Mouse (Mus musculus) right cerebral cortex, adult 2 months (tissue): Measurements from ENCODE around the gene Rnf213.

Experiments used
- DNase-seq, 2 experiments: peaks; one replicate each; pipeline ENCODE4 v3.0.0; 2021 to 2022; ENCODE audit warnings: low spot score in 2 of 2

Rnf213 gene

GRCm38 (mm10) chr11:119435880-119436872 lies 43.3 kb downstream of the Rnf213 start:
- peak; percentile 20 to 21 for DNase-seq

DNA sequence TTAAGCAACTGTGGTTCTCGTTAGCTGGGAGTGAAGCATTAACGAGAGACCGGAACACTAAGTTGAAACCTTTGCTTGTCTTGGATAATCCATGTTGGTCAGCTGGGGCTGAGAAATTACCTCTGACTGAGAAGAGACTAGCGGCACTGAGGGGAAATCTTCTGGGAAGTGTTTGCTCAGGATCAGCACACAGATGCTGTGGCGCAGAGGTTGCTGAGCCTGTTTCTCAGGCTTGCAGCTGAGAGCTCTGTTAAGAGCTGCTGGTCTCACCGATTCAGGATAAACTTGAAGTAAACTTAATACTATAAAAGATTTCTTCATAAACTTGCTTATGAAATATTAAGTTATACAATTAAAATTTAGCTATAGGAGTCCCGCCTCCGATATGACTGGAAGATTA lies 45.9 kb downstream of the Rnf213 start:
- no peak for DNase-seq

- DNase-seq = no peak
Observed at GRCm38 (mm10) chr11:119442199-119442598, 49.3 kb downstream of the Rnf213 start.

DNA sequence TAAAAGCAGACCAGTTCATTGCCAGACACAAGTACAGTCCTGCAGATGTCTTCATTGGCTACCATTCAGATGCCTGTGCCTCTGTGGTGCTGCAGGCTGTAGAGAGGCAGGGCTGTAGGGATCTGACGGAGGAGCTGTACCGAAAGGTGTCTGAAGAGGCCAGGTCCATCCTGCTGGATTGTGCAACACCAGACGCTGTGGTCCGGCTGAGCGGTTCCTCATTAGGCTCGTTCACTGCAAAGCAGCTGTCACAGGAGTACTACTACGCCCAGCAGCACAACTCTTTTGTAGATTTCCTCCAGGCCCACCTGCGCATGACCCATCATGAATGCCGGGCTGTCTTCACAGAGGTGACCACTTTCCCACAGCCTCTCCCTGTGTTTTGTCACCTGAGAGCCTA lies 50.5 kb downstream of the Rnf213 start:
- no peak for DNase-seq

GRCm38 (mm10) chr11:119456097-119456496 lies 63.2 kb downstream of the Rnf213 start:
- DNase-seq = no peak

- DNase-seq = no peak
Observed at GRCm38 (mm10) chr11:119477876-119478275, 85.0 kb downstream of the Rnf213 start.

DNA sequence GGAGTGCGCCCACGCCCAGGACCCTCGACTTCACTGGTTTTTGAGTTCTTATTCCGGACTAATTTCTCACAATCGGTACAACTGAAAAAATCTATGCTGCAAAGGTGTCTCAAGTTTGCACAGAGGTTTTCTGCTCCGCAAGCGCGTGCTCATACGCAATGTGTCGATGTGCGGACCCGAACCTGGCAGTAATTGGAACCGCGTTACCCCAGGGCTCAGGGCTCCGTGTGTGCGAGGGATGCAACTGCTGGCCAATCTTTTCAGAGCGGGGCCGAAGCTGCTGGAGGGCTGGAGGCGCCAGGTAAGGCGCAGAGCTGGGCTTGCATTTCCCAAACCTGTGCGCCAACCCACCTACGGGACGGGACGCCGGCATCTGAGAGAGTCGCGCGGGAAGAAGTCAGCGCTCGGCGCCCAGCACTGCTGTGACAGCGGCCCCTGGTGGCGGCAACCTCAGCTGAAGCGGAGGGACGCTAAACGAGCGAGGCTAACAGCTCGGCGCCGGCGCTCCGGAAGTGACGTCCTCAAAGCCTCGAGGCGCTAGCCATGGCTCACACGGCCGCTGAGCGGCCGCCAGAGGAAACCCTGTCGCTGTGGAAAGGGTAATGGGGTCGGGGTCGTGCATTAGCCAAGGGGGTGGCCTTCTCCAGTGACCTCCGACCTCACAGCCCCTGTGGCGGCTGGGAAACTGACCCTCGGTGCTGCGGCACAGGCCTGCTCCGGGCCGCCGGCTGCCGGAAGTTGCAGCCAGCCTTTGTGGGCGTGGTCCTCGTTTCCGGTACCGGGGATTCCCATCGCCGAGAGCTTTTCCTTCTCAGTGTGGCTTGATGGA lies 98.2 kb downstream of the Rnf213 start, which contains the start of gene Endov:
Gene Endov, plus strand, starts transcription at position 487 of the 829 bp plus-strand sequence.
- DNase-seq = peak; percentile 99 to 100

DNA sequence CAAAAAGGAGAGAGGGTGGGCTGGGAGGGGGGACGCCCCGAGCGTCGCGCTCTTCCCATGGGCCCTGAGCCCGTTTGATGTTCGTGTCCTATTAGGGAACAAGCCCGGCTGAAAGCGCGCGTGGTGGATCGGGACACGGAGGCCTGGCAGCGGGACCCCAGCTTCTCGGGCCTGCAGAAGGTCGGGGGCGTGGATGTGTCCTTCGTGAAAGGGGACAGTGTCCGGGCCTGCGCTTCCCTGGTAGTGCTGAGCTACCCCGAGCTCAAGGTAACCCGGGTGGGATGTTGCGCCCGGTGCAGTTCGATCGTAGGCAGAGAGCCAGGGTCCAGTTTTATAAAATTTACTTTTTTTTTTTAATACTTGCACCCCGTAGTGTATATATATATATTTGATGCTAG lies 98.8 kb downstream of the Rnf213 start:
- no peak for DNase-seq

DNA sequence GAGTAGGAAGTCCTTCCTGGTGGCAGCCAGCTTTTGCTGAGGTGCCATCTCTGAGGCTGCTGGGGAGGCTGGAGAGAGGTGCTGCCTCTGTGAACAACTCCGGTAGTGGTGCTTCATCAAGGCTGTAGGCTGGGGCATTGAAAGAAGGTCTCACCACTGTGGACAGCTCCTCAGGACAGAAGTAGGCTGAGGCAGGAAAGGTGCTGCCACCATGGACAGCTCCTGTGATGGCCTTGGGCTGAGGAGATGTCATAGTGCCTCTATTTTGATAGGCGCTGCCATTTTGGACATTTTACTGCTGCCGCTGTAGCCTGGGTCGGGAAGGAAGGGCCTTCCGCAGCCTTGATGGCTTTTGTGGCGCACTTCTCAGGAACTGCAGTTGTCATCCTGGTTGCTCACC lies 99.9 kb downstream of the Rnf213 start:
- no peak for DNase-seq

DNA sequence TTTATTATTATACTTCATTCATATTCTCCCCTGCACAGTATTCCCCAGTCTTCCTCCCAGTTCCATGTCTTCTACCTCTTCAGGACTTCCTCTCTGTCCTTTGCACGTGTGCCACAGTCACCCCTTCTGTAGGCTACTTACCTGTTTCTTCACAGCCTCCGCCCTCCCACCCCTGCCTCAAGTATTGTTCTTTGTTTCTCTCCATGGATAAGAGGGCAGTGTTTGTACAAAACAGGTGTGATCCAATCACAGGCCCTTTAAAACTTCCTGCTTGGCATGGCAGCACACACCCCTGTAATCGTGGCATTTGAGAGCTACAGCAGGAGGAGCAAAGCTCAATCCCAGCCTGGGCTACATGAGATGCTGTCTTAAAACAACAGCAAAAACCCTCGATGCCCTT lies 100.6 kb downstream of the Rnf213 start:
- DNase-seq = no peak

DNA sequence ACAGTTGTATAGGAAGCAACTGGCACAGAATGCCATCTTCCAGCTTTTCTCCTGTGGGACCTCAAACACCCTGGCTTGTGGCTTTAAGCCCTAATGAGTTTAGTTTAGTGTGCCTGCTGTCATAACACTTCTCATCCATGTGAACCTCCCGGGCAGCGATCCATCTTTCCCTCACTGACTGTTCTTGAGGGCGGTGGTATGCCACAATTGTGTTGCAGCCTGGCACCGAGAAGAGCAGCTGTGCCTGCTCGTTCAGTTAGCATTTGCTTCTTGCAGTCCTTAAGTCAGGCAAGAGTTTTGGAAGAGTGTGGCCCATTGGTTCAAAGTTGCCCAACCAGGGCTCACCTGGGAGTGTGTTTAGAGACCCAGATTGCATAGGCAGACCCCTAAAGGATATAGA lies 103.2 kb downstream of the Rnf213 start:
- no peak for DNase-seq

- DNase-seq = no peak
Observed at GRCm38 (mm10) chr11:119497451-119497850, 104.6 kb downstream of the Rnf213 start.

- DNase-seq = no peak
Observed at GRCm38 (mm10) chr11:119499297-119499696, 106.4 kb downstream of the Rnf213 start.

DNA sequence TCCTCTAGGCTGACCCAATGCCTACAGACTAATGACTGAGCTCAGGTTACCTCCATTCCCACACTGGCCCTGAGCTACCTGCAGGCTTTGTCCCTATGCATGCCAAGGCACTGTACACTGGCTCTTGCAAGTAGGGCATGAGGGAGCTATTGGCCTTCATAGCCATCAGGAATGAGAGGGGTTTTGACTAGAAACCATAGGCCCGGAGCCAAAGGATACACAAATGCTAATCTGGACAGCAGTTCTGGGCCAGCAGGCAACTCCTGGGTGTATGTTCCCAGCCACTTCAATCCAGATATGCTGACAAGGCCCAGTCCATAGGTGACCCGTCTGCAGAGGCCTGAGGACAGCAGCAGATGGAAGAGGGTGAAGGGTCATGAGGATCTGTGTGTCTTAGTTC lies 107.1 kb downstream of the Rnf213 start:
- DNase-seq = no peak

- DNase-seq = peak; percentile 77 to 87
Observed at GRCm38 (mm10) chr11:119503675-119504074, 110.8 kb downstream of the Rnf213 start.

GRCm38 (mm10) chr11:119506386-119506785 lies 113.5 kb downstream of the Rnf213 start:
- DNase-seq = no peak

DNA sequence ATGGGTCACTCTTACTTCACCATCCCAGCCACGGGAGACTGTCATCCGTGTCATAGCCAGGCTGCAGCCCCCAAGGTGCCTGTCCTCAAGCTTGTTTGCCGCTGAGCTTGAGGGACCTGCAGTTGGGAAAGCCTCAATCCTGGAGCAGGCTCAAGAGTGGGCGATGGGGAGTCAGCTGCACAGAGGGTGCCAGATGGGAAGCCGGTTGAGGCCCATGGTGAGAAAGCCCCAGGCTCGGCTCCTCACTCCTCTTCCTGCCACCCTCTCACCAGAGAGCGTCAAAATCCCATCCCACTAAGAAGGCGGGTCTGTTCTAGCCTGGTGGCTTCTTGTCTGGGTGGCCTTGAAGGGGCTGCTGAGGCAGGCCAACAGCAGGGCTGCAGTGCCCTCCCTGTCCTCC lies 114.9 kb downstream of the Rnf213 start:
- DNase-seq = peak; percentile 71 to 75

- DNase-seq = no peak
Observed at GRCm38 (mm10) chr11:119509165-119509776, 116.4 kb downstream of the Rnf213 start.

DNA sequence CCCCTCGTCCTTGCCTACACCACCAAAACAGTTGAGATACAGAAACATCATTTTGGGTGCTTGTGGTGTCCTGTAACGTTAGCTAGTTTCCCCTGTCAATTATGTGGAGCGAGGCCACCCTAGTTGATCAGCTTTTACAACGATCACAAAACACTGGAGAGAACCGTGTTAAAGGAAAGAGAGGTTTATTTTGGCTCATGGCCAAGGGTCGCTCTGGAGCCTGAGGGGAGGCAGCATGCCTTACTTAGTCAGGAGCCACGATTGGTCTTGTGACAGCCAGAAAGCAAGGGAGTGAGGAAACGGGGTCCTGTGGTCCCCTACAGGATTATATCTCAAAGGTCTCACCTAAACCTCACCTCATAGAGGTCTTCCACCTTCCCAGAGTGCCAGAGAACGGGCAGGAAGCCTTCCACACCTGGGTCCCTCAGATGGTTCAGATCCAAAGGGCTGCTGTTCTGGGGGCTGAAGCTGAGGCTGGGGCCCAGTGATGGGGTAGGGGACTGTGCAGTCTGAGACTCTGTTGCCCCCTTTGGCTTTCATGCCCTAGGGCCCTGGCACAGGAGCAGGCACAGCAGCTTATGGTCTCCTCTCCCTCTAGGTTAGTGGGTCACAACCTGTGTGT lies 120.2 kb downstream of the Rnf213 start:
- no peak for DNase-seq

DNA sequence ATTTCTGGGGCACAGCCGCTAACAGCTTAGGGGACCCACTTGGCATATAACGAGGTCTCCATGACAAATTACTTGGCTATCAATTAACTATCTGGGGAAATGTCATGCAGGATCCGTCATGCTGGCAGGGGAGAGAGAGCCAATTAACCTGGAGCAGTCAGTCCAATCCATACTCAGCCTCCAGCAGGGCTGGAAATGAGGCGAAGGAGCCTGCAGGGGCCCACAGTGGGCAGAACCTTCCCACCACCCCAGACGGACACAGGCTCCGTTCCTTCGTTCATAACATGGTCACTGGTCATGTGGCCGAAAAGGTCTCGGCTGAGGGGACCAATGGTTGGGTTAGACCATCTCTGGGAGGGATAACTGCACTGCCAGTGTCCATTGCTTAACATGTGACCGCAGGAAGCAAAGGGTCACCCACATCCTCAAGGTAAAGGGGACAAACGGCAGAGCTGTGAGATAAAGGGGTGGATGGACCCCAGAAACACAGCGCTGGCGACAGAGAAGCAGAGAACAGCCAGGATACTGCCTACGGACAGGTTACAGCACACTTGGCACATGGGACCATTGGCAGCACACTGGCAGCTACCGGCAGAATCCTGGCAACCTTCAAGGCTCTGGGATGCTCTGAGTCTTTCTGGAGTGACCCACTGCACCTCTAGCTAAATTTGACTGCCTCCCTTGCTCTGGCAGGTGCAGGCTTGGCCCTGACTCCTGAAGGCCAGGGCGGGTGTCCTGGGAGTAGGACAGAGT lies 121.4 kb downstream of the Rnf213 start:
- DNase-seq = no peak
